Mouse (Mus musculus) small intestine, adult 2 months (tissue): Measurements from ENCODE around the gene Padi1. TPM values are rescaled to one million over a fixed set of nuclear protein-coding genes. Genes with fewer than 3 reads are reported as not detected.
A peak's percentile ranks its signal among the peaks of the same experiment; 100 is the strongest.

Experiments used
- H3K27ac ChIP-seq: fragments of 200-500 bp; 2 replicates; pipeline ENCODE4 v1.5.1; 2012; ENCODE audit warnings: low read depth, low read length, control low read depth, inconsistent platforms; ENCODE audit not compliant: insufficient read depth
- H3K27me3 ChIP-seq: fragments of 200-500 bp; 2 replicates; pipeline ENCODE4 v1.6.1; 2012; ENCODE audit warnings: mild to moderate bottlenecking, moderate library complexity, low read length, inconsistent platforms; ENCODE audit not compliant: control insufficient read depth, insufficient read depth
- H3K36me3 ChIP-seq: fragments of 200-500 bp; 2 replicates; pipeline ENCODE4 v1.6.1; 2012; ENCODE audit warnings: mild to moderate bottlenecking, low read length, control low read depth, inconsistent platforms; ENCODE audit not compliant: control insufficient read depth, insufficient read depth
- H3K4me1 ChIP-seq: fragments of 200-500 bp; 2 replicates; pipeline ENCODE4 v1.6.1; 2012; ENCODE audit warnings: low read length, inconsistent platforms, mixed read lengths; ENCODE audit not compliant: control insufficient read depth, insufficient read depth, insufficient read length
- H3K4me3 ChIP-seq: fragments of 200-500 bp; 2 replicates; pipeline ENCODE4 v1.5.1; 2012; ENCODE audit warnings: low read depth, mild to moderate bottlenecking, control low read depth, inconsistent platforms, low read length, moderate library complexity
- CTCF ChIP-seq: fragments of 200-500 bp; IDR thresholded peaks from 2 replicates; pipeline ENCODE4 v1.5.1; 2012; ENCODE audit warnings: low read depth, mild to moderate bottlenecking, control low read depth, inconsistent platforms, low read length, moderate library complexity, mixed read lengths; ENCODE audit not compliant: insufficient replicate concordance, insufficient read length; ENCODE audit errors: extremely low read depth
- POLR2A ChIP-seq: fragments of 200-500 bp; IDR thresholded peaks from 2 replicates; pipeline ENCODE4 v1.6.1; 2012; ENCODE audit warnings: low read depth, mild to moderate bottlenecking, control low read depth, inconsistent platforms, low read length, moderate library complexity
- WGBS: fragments of 180-500 bp; shearing (Covaris S2); methylation state at CpG from one replicate; pipeline ENCODE4 v1.1.7; 2018; 5-methylcytosine and 5-hydroxymethylcytosine counted together
- polyA plus RNA-seq: library from polyadenylated mRNA; depleted of rRNA; stranded (reverse); fragments of >200 nt; gene quantifications from 2 replicates; pipeline ENCODE4 v1.2.3, GENCODE M21; 2012; rRNA removed

The Padi1 gene
- 0.04 TPM in 1 of 2 replicates, not detected in the other for polyA plus RNA-seq

GRCm38 (mm10) chr4:140845666-140846065 is at the start of gene Padi1:
Gene Padi1, minus strand, starts transcription at chr4:140845778.
- no peak for TF ChIP-seq CTCF
- no peak for TF ChIP-seq POLR2A
- no peak within 1 kb of the TSS for H3K27ac ChIP-seq
- H3K4me3 ChIP-seq, result no peak within 1 kb of the TSS
- no peaks in the 10 kb centered on the region for H3K4me1 ChIP-seq
- WGBS, result 48% methylated on average over 6 of the region's 6 CpGs
- H3K36me3 ChIP-seq, result no peaks in the 10 kb centered on the region
- H3K27me3 ChIP-seq, result no peaks in the 10 kb centered on the region

- H3K4me3 ChIP-seq, result no peak overlapping the region
- no peaks in the 10 kb centered on the region for H3K36me3 ChIP-seq
- TF ChIP-seq POLR2A (no peak), CTCF (no peak)
- no peak overlapping the region for H3K27ac ChIP-seq
- 69% methylated on average over 1 of the region's 1 CpGs for WGBS
- no peaks in the 10 kb centered on the region for H3K4me1 ChIP-seq
- H3K27me3 ChIP-seq, result no peaks in the 10 kb centered on the region
Measured at GRCm38 (mm10) chr4:140892163-140892530, 46.6 kb upstream of the Padi1 start.

GRCm38 (mm10) chr4:140891525-140892162 is 46.1 kb upstream of the Padi1 start:
- Histone ChIP-seq H3K36me3 (no peaks in the 10 kb centered on the region), H3K27me3 (no peaks in the 10 kb centered on the region), H3K4me1 (no peaks in the 10 kb centered on the region), H3K4me3 (no peak overlapping the region), H3K27ac (no peak overlapping the region)
- 95% methylated on average over 14 of the region's 14 CpGs for WGBS
- no peak for TF ChIP-seq POLR2A
- no peak for TF ChIP-seq CTCF

GRCm38 (mm10) chr4:140883852-140884251 is 38.3 kb upstream of the Padi1 start:
- 27% methylated on average over 4 of the region's 4 CpGs for WGBS
- H3K4me3 ChIP-seq, result no peak overlapping the region
- H3K27ac ChIP-seq, result no peak overlapping the region

GRCm38 (mm10) chr4:140882981-140883380 is 37.4 kb upstream of the Padi1 start:
- no peak for TF ChIP-seq CTCF
- TF ChIP-seq POLR2A, result no peak
- no peak overlapping the region for H3K4me3 ChIP-seq
- H3K27ac ChIP-seq, result no peak overlapping the region
- peaks cover 8% of the 10 kb centered on the region for H3K4me1 ChIP-seq
- no peaks in the 10 kb centered on the region for H3K27me3 ChIP-seq
- 94% methylated on average over 3 of the region's 3 CpGs for WGBS
- no peaks in the 10 kb centered on the region for H3K36me3 ChIP-seq

More at GRCm38 (mm10) chr4:140883852-140884251, 38.3 kb upstream of the Padi1 start:
- no peak for TF ChIP-seq POLR2A
- no peak for TF ChIP-seq CTCF
- Histone ChIP-seq H3K4me1 (peaks cover 8% of the 10 kb centered on the region), H3K27me3 (no peaks in the 10 kb centered on the region), H3K36me3 (no peaks in the 10 kb centered on the region)

GRCm38 (mm10) chr4:140882365-140882764 is 36.8 kb upstream of the Padi1 start:
- Histone ChIP-seq H3K4me3 (no peak overlapping the region), H3K36me3 (no peaks in the 10 kb centered on the region), H3K4me1 (peaks cover 8% of the 10 kb centered on the region), H3K27me3 (no peaks in the 10 kb centered on the region), H3K27ac (no peak overlapping the region)
- 65% methylated on average over 4 of the region's 4 CpGs for WGBS
- TF ChIP-seq POLR2A, result no peak
- peak; percentile 49; the same call in 1 of the 2 replicates for TF ChIP-seq CTCF

GRCm38 (mm10) chr4:140881771-140882170 is 36.2 kb upstream of the Padi1 start:
- Histone ChIP-seq H3K27ac (no peak overlapping the region), H3K27me3 (no peaks in the 10 kb centered on the region), H3K36me3 (no peaks in the 10 kb centered on the region), H3K4me3 (no peak overlapping the region), H3K4me1 (peaks cover 8% of the 10 kb centered on the region)
- TF ChIP-seq CTCF, result no peak
- TF ChIP-seq POLR2A, result no peak
- WGBS, result 91% methylated on average over 13 of the region's 13 CpGs

GRCm38 (mm10) chr4:140881026-140881670 is 35.6 kb upstream of the Padi1 start:
- no peak overlapping the region for H3K4me3 ChIP-seq
- TF ChIP-seq CTCF (no peak), POLR2A (no peak)
- 94% methylated on average over 8 of the region's 8 CpGs for WGBS
- H3K4me1 ChIP-seq, result peaks cover 8% of the 10 kb centered on the region
- H3K27ac ChIP-seq, result no peak overlapping the region
- no peaks in the 10 kb centered on the region for H3K27me3 ChIP-seq
- no peaks in the 10 kb centered on the region for H3K36me3 ChIP-seq
